Mouse (Mus musculus) kidney, embryonic 14.5 days (tissue): ENCODE results near the gene Fads1. TPM values are rescaled to one million over a fixed set of nuclear protein-coding genes. Genes with fewer than 3 reads are reported as not detected.

Experiments
- ATAC-seq: fragments of 200-750 bp; cut with Nextera tagmentation; 2 replicates; pipeline ENCODE4 v1.8.0; 2017; ENCODE audit warnings: moderate number of reproducible peaks, mild to moderate bottlenecking, moderate TSS enrichment, moderate library complexity; ENCODE audit not compliant: low FRiP score, low TSS enrichment
- H3K27ac ChIP-seq: fragments of 300-500 bp; sonication (generic); 2 replicates; pipeline ENCODE4 v1.5.1; 2014; ENCODE audit warnings: low read depth, mild to moderate bottlenecking, low read length, moderate library complexity, mixed read lengths
- H3K27me3 ChIP-seq: fragments of 300-500 bp; sonication (generic); 2 replicates; pipeline ENCODE4 v1.6.1; 2014; ENCODE audit warnings: mild to moderate bottlenecking, low read length; ENCODE audit not compliant: control insufficient read depth, insufficient read depth
- H3K36me3 ChIP-seq: fragments of 300-500 bp; sonication (generic); 2 replicates; pipeline ENCODE4 v1.6.1; 2014; ENCODE audit warnings: low read length, mixed read lengths; ENCODE audit not compliant: control insufficient read depth, insufficient read depth
- H3K4me1 ChIP-seq: fragments of 300-500 bp; sonication (generic); 2 replicates; pipeline ENCODE4 v1.6.1; 2014; ENCODE audit warnings: low read length, mixed read lengths; ENCODE audit not compliant: control insufficient read depth, insufficient read depth
- H3K4me2 ChIP-seq: fragments of 300-500 bp; sonication (generic); replicated peaks from 2 replicates; pipeline ENCODE4 v1.6.1; 2014; ENCODE audit warnings: low read depth, mild to moderate bottlenecking, low read length
- H3K4me3 ChIP-seq: fragments of 300-500 bp; sonication (generic); 2 replicates; pipeline ENCODE4 v1.5.1; 2014; ENCODE audit warnings: mild to moderate bottlenecking, low read length
- H3K9ac ChIP-seq: fragments of 300-500 bp; sonication (generic); 2 replicates; pipeline ENCODE4 v1.6.1; 2014; ENCODE audit warnings: low read depth, mild to moderate bottlenecking, low read length, moderate library complexity
- H3K9me3 ChIP-seq: fragments of 300-500 bp; sonication (generic); 2 replicates; pipeline ENCODE4 v1.6.1; 2016; ENCODE audit warnings: low read length; ENCODE audit not compliant: control insufficient read depth
- WGBS: fragments of 180-500 bp; shearing (Covaris S2); extraction: QIAGEN DNeasy Blood & Tissue Kit; methylation state at CpG from one replicate; pipeline ENCODE4 v1.1.7; 2014; 5-methylcytosine and 5-hydroxymethylcytosine counted together
- polyA plus RNA-seq: library from polyadenylated mRNA; unstranded; fragments of >200 nt; fragmentation: Nextera tagmentation; extraction: Ambion mirVana; gene quantifications from 2 replicates; pipeline ENCODE4 v1.2.1, GENCODE M21; 2014

The Fads1 gene
- polyA plus RNA-seq, 1 experiment from 2014 or later, result 94.3 TPM

- Histone ChIP-seq H3K36me3 (no peaks in the 10 kb centered on the region), H3K4me2 (no peak overlapping the region), H3K9me3 (no peaks in the 10 kb centered on the region), H3K4me1 (peaks cover under 1% of the 10 kb centered on the region; the same call in 1 of the 2 replicates), H3K9ac (no peak overlapping the region), H3K27ac (no peak overlapping the region), H3K27me3 (no peaks in the 10 kb centered on the region), H3K4me3 (no peak overlapping the region)
- no peak for ATAC-seq
Observed at GRCm38 (mm10) chr19:10171846-10172245, 10.8 kb upstream of the Fads1 start.

- no peak overlapping the region for H3K9ac ChIP-seq
- WGBS, result 87% methylated on average over 5 of the region's 5 CpGs
- H3K4me2 ChIP-seq, result no peak overlapping the region
- peaks cover 3% of the 10 kb centered on the region; the same call in 1 of the 2 replicates for H3K4me1 ChIP-seq
- no peak overlapping the region for H3K4me3 ChIP-seq
- H3K36me3 ChIP-seq, result no peaks in the 10 kb centered on the region
- no peak overlapping the region for H3K27ac ChIP-seq
- H3K27me3 ChIP-seq, result no peaks in the 10 kb centered on the region
- H3K9me3 ChIP-seq, result no peaks in the 10 kb centered on the region
- no peak for ATAC-seq
Observed at GRCm38 (mm10) chr19:10173116-10173718, 9.5 kb upstream of the Fads1 start.

DNA sequence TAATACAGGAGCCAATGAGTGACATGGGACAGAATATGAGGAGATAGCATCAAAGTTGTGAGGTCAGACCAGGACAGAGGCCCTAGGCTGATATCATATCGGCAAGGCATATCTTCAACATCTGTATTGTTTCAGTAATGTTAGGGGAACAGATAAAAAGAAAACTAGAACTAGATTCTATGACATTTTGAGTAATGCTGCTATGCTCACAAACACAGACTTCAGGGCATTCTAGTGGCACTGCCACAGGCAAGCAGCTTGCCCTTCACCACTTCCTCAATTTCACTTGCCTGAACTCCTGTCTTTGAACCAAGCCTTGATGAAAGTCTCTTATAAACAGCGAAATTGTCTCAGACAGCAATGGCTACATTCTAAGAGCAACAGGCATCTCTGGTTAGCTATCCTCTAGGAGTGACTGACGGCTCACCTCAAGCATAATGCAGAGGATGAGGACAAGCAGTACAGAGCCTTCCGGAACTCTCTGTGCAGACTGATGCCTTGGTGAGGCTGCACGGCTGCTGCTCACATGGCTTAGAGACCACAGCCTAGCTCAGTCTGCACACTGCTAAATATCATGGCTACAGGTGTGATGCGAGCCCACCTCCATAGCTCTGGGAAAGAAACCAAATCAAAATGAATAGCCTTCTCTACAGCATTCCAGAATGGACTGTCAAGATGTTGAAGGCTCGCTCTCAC is 8.7 kb upstream of the Fads1 start:
- Histone ChIP-seq H3K9ac (no peak overlapping the region), H3K36me3 (no peaks in the 10 kb centered on the region), H3K4me3 (no peak overlapping the region), H3K9me3 (no peaks in the 10 kb centered on the region), H3K4me1 (peaks cover 3% of the 10 kb centered on the region; the same call in 1 of the 2 replicates), H3K27ac (no peak overlapping the region), H3K27me3 (no peaks in the 10 kb centered on the region), H3K4me2 (no peak overlapping the region)
- ATAC-seq, result no peak
- WGBS, result 92% methylated on average over 7 of the region's 7 CpGs

DNA sequence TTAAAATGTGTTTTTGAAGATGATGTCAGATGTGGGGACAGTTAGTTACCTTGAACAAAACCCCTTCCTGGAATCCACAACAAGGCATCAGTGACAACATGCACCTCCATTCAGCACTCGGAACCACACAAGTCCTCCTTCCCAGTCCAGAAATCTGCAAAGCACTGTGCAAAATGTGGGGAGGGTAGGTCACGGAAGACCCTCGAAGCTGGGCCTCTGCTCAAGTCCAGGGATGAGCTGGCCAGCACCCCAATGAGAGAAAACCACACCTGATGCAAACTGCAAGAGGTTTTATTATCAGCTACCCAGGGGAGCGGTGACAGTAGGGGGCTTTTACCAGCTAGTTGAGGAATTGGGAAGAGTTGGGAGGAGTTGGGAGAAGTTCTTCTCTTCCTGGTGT is 7.7 kb upstream of the Fads1 start:
- peaks cover 3% of the 10 kb centered on the region; the same call in 1 of the 2 replicates for H3K4me1 ChIP-seq
- H3K27ac ChIP-seq, result no peak overlapping the region
- no peaks in the 10 kb centered on the region for H3K36me3 ChIP-seq
- H3K4me2 ChIP-seq, result no peak overlapping the region
- no peak overlapping the region for H3K4me3 ChIP-seq
- 86% methylated on average over 4 of the region's 4 CpGs for WGBS
- no peak overlapping the region for H3K9ac ChIP-seq
- ATAC-seq, result no peak
- H3K27me3 ChIP-seq, result no peaks in the 10 kb centered on the region
- no peaks in the 10 kb centered on the region for H3K9me3 ChIP-seq

- Histone ChIP-seq H3K4me2 (no peak overlapping the region), H3K4me1 (peaks cover 3% of the 10 kb centered on the region; the same call in 1 of the 2 replicates)
Observed at GRCm38 (mm10) chr19:10176477-10176876, 6.2 kb upstream of the Fads1 start.

DNA sequence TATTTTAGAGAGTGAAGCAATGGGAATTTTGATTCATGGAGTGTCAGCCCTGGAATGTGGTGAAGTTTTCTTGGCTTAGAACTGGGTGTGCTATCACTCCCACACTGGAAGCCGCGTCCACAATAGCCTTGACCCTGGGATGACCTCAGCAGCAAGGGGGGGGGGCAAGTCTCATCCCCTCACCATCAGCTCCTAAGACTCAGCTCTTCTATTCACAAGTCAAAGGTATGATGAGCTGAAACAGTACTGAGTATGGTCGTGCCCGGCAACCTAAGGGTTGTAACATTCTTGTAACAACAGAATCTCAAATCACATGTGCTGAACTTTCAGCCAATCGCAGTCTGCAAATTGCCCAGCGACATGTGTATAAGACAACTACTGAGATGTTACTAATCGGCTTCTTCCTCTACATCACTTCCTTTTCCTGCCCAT is 5.7 kb upstream of the Fads1 start:
- Histone ChIP-seq H3K9ac (no peak overlapping the region), H3K4me1 (peaks cover 3% of the 10 kb centered on the region; the same call in 1 of the 2 replicates), H3K9me3 (no peaks in the 10 kb centered on the region), H3K36me3 (no peaks in the 10 kb centered on the region), H3K27me3 (no peaks in the 10 kb centered on the region), H3K27ac (no peak overlapping the region), H3K4me2 (no peak overlapping the region), H3K4me3 (no peak overlapping the region)
- 0 out of 2 replicates have a peak, but pooled peaks have one; percentile 37 for ATAC-seq
- 48% methylated on average over 7 of the region's 7 CpGs for WGBS

More at GRCm38 (mm10) chr19:10176477-10176876, 6.2 kb upstream of the Fads1 start:
- Histone ChIP-seq H3K4me3 (no peak overlapping the region), H3K36me3 (no peaks in the 10 kb centered on the region), H3K9ac (no peak overlapping the region), H3K27me3 (no peaks in the 10 kb centered on the region), H3K9me3 (no peaks in the 10 kb centered on the region), H3K27ac (no peak overlapping the region)
- ATAC-seq, result no peak
- 81% methylated on average over 1 of the region's 1 CpGs for WGBS

- no peaks in the 10 kb centered on the region for H3K9me3 ChIP-seq
- H3K4me2 ChIP-seq, result no peak overlapping the region
- peaks cover 11% of the 10 kb centered on the region for H3K4me1 ChIP-seq
- H3K4me3 ChIP-seq, result no peak overlapping the region
- H3K9ac ChIP-seq, result no peak overlapping the region
- H3K27me3 ChIP-seq, result no peaks in the 10 kb centered on the region
- H3K36me3 ChIP-seq, result peaks cover 10% of the 10 kb centered on the region; the same call in 1 of the 2 replicates
- no peak overlapping the region for H3K27ac ChIP-seq
- 92% methylated on average over 7 of the region's 7 CpGs for WGBS
- no peak for ATAC-seq
Observed at GRCm38 (mm10) chr19:10181225-10181624, 1.5 kb upstream of the Fads1 start.

GRCm38 (mm10) chr19:10182142-10182541 is 546 bp upstream of the Fads1 start:
- peaks cover 8% of the 10 kb centered on the region for H3K4me1 ChIP-seq
- no peak overlapping the region for H3K27ac ChIP-seq
- no peaks in the 10 kb centered on the region for H3K9me3 ChIP-seq
- no peaks in the 10 kb centered on the region for H3K27me3 ChIP-seq
- WGBS, result 35% methylated on average over 7 of the region's 7 CpGs
- H3K4me3 ChIP-seq, result peak overlapping the region; percentile 69
- peak overlapping the region; percentile 77 for H3K4me2 ChIP-seq
- H3K9ac ChIP-seq, result peak overlapping the region; percentile 40; the same call in 1 of the 2 replicates
- H3K36me3 ChIP-seq, result peaks cover 19% of the 10 kb centered on the region
- no peak for ATAC-seq

- Histone ChIP-seq H3K27me3 (no peaks in the 10 kb centered on the region), H3K27ac (peak overlapping the region; percentile 84), H3K4me1 (peaks cover 8% of the 10 kb centered on the region), H3K36me3 (peaks cover 32% of the 10 kb centered on the region), H3K9me3 (no peaks in the 10 kb centered on the region), H3K9ac (peak overlapping the region; percentile 77), H3K4me2 (peak overlapping the region; percentile 77), H3K4me3 (peak overlapping the region; percentile 69)
- under 1% methylated on average over 35 of the region's 35 CpGs for WGBS
- peak; percentile 77 for ATAC-seq
Observed at GRCm38 (mm10) chr19:10183299-10183983, 753 bp downstream of the Fads1 start.
